Mouse (Mus musculus): ENCODE results near the gene Stard13.

- TF ChIP-seq CTCF (IDR thresholded peaks at IDR 0.05; ENCODE audit: borderline replicate concordance, control insufficient read depth, extremely low read depth, insufficient read depth, low read length, poor library complexity), result no peak
- no peak for TF ChIP-seq POLR2A (IDR thresholded peaks at IDR 0.05; ENCODE audit: control insufficient read depth, extremely low read depth, insufficient read depth, low read length, poor library complexity)
These were observed 39.6 kb downstream of the Stard13 start for GRCm38 (mm10) chr5:151193885-151194520.

Measured in thymus, adult 2 months (tissue).